Mouse (Mus musculus) CH12.LX (cell line): ENCODE measurements around the gene Crybb1.

Experiments
- BHLHE40 ChIP-seq: IDR thresholded peaks from 2 replicates; pipeline ENCODE4 v1.6.1; 2011; ENCODE audit warnings: mild to moderate bottlenecking, low read depth, low read length, improper control_type of control experiment
- CTCF ChIP-seq, 2 experiments: IDR thresholded peaks in 1 of 2; conservative IDR thresholded peaks in 1 of 2; 2 replicates each; pipeline ENCODE4 v1.5.1; 2011 to 2012; ENCODE audit warnings: low read depth in 2 of 2, low read length in 2 of 2, improper control_type of control experiment in 1 of 2, inconsistent platforms in 1 of 2, mild to moderate bottlenecking in 1 of 2, moderate library complexity in 1 of 2
- EP300 ChIP-seq: IDR thresholded peaks from 2 replicates; pipeline ENCODE4 v1.6.1; 2011; ENCODE audit warnings: low read length, improper control_type of control experiment
- ETS1 ChIP-seq: conservative IDR thresholded peaks from 2 replicates; pipeline ENCODE4 v1.6.1; 2012; ENCODE audit warnings: low read depth, mild to moderate bottlenecking, inconsistent platforms, low read length, improper control_type of control experiment, moderate library complexity
- GABPA ChIP-seq: IDR thresholded peaks from 2 replicates; pipeline ENCODE4 v1.6.1; 2012; ENCODE audit warnings: low read depth, low read length, improper control_type of control experiment, inconsistent platforms; ENCODE audit not compliant: insufficient replicate concordance
- HCFC1 ChIP-seq: IDR thresholded peaks from 2 replicates; pipeline ENCODE4 v1.6.1; 2012; ENCODE audit warnings: low read depth, mild to moderate bottlenecking, inconsistent platforms, low read length, improper control_type of control experiment
- MAZ ChIP-seq: IDR thresholded peaks from 2 replicates; pipeline ENCODE4 v1.6.1; 2012; ENCODE audit warnings: low read depth, mild to moderate bottlenecking, inconsistent platforms, low read length, improper control_type of control experiment, moderate library complexity
- POLR2A ChIP-seq: IDR thresholded peaks from 2 replicates; pipeline ENCODE4 v1.6.1; 2011; ENCODE audit warnings: low read depth, mild to moderate bottlenecking, improper control_type of control experiment, low read length
- POLR2AphosphoS2 ChIP-seq: IDR thresholded peaks from 2 replicates; pipeline ENCODE4 v1.6.1; 2011; ENCODE audit warnings: low read depth, low read length, improper control_type of control experiment
- RAD21 ChIP-seq: IDR thresholded peaks from 2 replicates; pipeline ENCODE4 v1.6.1; 2011; ENCODE audit warnings: low read depth, mild to moderate bottlenecking, low read length, improper control_type of control experiment, moderate library complexity
- RCOR1 ChIP-seq: conservative IDR thresholded peaks from 2 replicates; pipeline ENCODE4 v1.6.1; 2012; ENCODE audit warnings: low read depth, mild to moderate bottlenecking, inconsistent platforms, low read length, improper control_type of control experiment
- ZKSCAN1 ChIP-seq: IDR thresholded peaks from 2 replicates; pipeline ENCODE4 v1.6.1; 2012; ENCODE audit warnings: low read depth, inconsistent platforms, low read length, improper control_type of control experiment, borderline replicate concordance
- ZMIZ1 ChIP-seq: IDR thresholded peaks from 2 replicates; pipeline ENCODE4 v1.6.1; 2012; ENCODE audit warnings: low read depth, mild to moderate bottlenecking, inconsistent platforms, low read length, improper control_type of control experiment
- ZNF384 ChIP-seq: IDR thresholded peaks from 2 replicates; pipeline ENCODE4 v1.6.1; 2012; ENCODE audit warnings: low read depth, low read length, improper control_type of control experiment, inconsistent platforms

DNA sequence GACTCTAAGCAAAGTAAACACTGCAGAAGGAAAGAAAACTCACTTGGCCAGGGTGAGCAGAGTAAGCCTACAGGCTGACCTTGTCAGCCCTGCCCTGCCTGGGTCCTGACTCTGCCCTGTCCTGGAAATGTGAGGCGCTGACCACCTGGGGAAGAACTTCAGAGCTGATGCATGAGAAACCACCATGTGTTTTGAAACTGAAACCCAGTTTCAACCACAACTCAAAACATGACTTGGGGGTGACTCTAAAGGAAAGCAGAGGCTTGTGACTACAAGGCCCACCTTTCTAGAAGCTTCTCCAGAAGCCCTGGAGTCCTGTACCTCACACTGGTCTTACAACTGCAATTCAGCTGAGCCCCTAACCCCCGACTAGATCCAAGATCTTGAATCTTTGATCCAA lies 17.3 kb downstream of the Crybb1 start:
- TF ChIP-seq HCFC1, result peak; percentile 14; the same call in 1 of the 2 replicates
- TF ChIP-seq BHLHE40, result peak; percentile 97
- TF ChIP-seq CTCF (conservative IDR thresholded peaks at IDR 0.05 in 1 of 2, IDR thresholded peaks at IDR 0.05 in 1 of 2; ENCODE audit: low read depth in 2 of 2, low read length in 2 of 2), result no peak
- TF ChIP-seq GABPA, result no peak
- TF ChIP-seq ZKSCAN1, result no peak
- TF ChIP-seq EP300, result peak; percentile 98
- no peak for TF ChIP-seq POLR2A
- peak; percentile 89 for TF ChIP-seq MAZ
- TF ChIP-seq RAD21, result no peak; the same call in 1 of the 2 replicates
- TF ChIP-seq ZNF384, result peak; percentile 34; the same call in 1 of the 2 replicates
- peak; percentile 95 for TF ChIP-seq ETS1
- peak; percentile 98 for TF ChIP-seq RCOR1
- no peak for TF ChIP-seq ZMIZ1
- TF ChIP-seq POLR2AphosphoS2, result no peak
